Mouse (Mus musculus) forebrain, embryonic 14.5 days (tissue): ENCODE data around the gene Zswim4. TPM values are rescaled to one million over a fixed set of nuclear protein-coding genes. Genes with fewer than 3 reads are reported as not detected.
A peak's percentile ranks its signal among the peaks of the same experiment; 100 is the strongest.

Source experiments
- ATAC-seq: fragments of 200-750 bp; cut with Nextera tagmentation; 2 replicates; pipeline ENCODE4 v1.8.0; 2017; ENCODE audit warnings: mild to moderate bottlenecking, moderate library complexity
- DNase-seq: peaks from one replicate; pipeline ENCODE4 v3.0.0-alpha.2; 2015; ENCODE audit warnings: low spot score
- H3K27ac ChIP-seq: fragments of 300-500 bp; sonication (generic); 2 replicates; pipeline ENCODE4 v1.5.1; 2014; ENCODE audit warnings: low read depth, mild to moderate bottlenecking, control low read depth, low read length, moderate library complexity
- H3K27me3 ChIP-seq: fragments of 300-500 bp; sonication (generic); replicated peaks from 2 replicates; pipeline ENCODE4 v1.6.1; 2014; ENCODE audit warnings: low read length, control low read depth, mixed read lengths; ENCODE audit not compliant: control insufficient read depth, insufficient read depth
- H3K36me3 ChIP-seq: fragments of 300-500 bp; sonication (generic); 2 replicates; pipeline ENCODE4 v1.6.1; 2014; ENCODE audit warnings: low read length, control low read depth; ENCODE audit not compliant: control insufficient read depth, insufficient read depth
- H3K4me1 ChIP-seq: fragments of 300-500 bp; sonication (generic); 2 replicates; pipeline ENCODE4 v1.6.1; 2014; ENCODE audit warnings: antibody characterized with exemption, low read length, control low read depth; ENCODE audit not compliant: control insufficient read depth, insufficient read depth
- H3K4me2 ChIP-seq: fragments of 300-500 bp; sonication (generic); 2 replicates; pipeline ENCODE4 v1.6.1; 2014; ENCODE audit warnings: mild to moderate bottlenecking, control low read depth, low read length
- H3K4me3 ChIP-seq: fragments of 300-500 bp; sonication (generic); 2 replicates; pipeline ENCODE4 v1.5.1; 2014; ENCODE audit warnings: low read depth, low read length, control low read depth
- H3K9ac ChIP-seq: fragments of 300-500 bp; sonication (generic); 2 replicates; pipeline ENCODE4 v1.6.1; 2014; ENCODE audit warnings: mild to moderate bottlenecking, low read length, control low read depth, moderate library complexity
- H3K9me3 ChIP-seq: fragments of 300-500 bp; sonication (generic); replicated peaks from 2 replicates; pipeline ENCODE4 v1.6.1; 2016; ENCODE audit warnings: low read length, control low read depth, mixed read lengths; ENCODE audit not compliant: control insufficient read depth
- WGBS: fragments of 180-500 bp; shearing (Covaris S2); extraction: QIAGEN DNeasy Blood & Tissue Kit; methylation state at CpG from one replicate; pipeline ENCODE4 v1.1.7; 2014; 5-methylcytosine and 5-hydroxymethylcytosine counted together
- polyA plus RNA-seq: library from polyadenylated mRNA; unstranded; fragments of >200 nt; fragmentation: Nextera tagmentation; extraction: Ambion mirVana; gene quantifications from 2 replicates; pipeline ENCODE4 v1.2.1, GENCODE M21; 2014

Gene Zswim4
- polyA plus RNA-seq, 1 experiment from 2014 or later = 22.6 TPM

DNA sequence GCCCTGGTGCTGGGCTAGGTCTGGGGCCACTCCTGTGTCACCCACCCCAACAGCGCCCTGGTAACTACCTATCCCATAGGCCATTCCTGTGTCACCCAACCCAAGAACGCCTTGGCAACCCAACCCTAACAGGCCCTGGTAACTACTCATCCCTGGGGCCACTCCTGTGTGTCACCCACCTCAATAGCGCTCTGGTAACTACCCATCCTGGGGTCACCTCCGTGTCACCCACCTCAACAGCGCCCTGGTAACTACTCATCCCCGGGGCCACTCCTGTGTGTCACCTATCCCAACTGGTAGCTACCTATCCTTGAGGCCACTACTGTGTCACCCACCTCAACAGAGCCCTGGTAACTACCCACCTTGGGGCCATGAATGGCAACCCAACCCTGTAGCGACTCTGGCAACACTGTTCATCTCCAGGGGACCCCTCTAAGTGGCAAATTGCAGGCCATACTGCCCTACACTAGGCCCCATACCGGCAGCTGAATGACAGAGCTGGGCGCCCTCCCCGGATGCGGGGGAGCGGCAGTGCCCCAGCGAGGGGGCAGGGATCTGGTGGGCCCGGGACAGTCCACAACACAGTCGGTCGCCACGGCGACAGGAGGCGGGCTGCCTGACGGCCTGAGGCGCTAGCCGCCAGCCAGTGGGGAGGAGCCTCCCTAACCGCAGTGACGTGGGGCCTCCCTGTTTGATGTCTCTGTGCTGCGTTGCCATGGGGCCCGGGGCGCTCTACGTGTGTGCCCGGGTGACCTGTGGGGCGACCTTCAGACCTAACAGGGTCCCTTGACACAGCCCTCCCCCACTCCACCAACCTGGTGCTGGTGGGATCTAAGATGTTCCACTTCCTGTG is 38.7 kb downstream of the Zswim4 start:
- ATAC-seq = peak; percentile 78
- WGBS = 2% methylated on average over 30 of the region's 30 CpGs
- Histone ChIP-seq H3K4me2 (peak overlapping the region; percentile 53), H3K9me3 (no peaks in the 10 kb centered on the region), H3K27me3 (no peaks in the 10 kb centered on the region), H3K9ac (peak overlapping the region; percentile 47), H3K4me3 (peak overlapping the region; percentile 40), H3K27ac (peak overlapping the region; percentile 89), H3K4me1 (peaks cover 30% of the 10 kb centered on the region), H3K36me3 (no peaks in the 10 kb centered on the region)
- peak; percentile 91 for DNase-seq

DNA sequence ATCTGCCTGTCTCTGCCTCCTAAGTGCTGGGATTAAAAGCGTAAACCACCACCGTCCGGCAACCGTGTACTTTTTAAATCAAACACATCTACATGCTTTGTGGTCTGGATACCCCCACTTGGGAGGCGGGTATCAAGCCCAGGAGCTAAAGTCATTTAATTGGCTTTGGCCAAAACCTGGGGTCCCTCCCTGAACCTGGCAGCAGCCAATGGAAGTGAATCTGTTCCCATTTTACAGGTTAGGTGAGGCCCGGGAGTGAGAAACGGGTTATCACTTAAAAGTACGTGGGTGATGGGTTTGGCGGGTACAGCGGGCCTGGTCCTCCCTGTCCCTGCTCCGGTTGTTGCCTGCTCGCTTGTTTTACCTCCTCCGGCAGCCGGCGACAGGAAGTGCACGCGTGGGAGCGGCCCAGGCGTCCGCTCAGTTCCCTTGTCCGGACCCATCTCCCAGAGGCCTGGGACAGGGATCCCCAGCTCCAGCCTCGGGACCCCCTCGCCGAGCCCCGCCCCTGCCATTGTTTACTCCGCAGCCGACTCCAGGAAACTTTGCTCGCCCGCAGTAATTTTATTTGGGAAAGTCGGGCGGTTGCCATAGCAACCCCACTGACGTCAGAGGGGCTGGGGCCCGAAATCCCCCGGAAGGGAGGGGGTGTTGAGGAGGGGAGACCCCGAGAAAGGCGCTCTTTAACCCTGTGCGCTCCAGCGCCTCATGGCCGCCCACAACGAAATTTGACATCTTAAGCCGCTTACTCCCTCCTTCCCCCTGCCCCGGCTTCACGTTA is 39.5 kb downstream of the Zswim4 start:
- WGBS = 2% methylated on average over 43 of the region's 43 CpGs
- Histone ChIP-seq H3K36me3 (no peaks in the 10 kb centered on the region), H3K9me3 (no peaks in the 10 kb centered on the region), H3K27ac (peak overlapping the region; percentile 89), H3K27me3 (no peaks in the 10 kb centered on the region), H3K4me2 (peak overlapping the region; percentile 53), H3K4me1 (peaks cover 27% of the 10 kb centered on the region), H3K9ac (peak overlapping the region; percentile 47), H3K4me3 (peak overlapping the region; percentile 40)
- ATAC-seq (peak; percentile 49), DNase-seq (peak; percentile 96)

GRCm38 (mm10) chr8:84194224-84194743 is 42.6 kb downstream of the Zswim4 start:
- no peaks in the 10 kb centered on the region for H3K27me3 ChIP-seq
- H3K36me3 ChIP-seq = no peaks in the 10 kb centered on the region
- no peaks in the 10 kb centered on the region for H3K9me3 ChIP-seq
- H3K4me2 ChIP-seq = no peak overlapping the region
- no peak for ATAC-seq
- DNase-seq = no peak
- no peak overlapping the region for H3K9ac ChIP-seq
- H3K27ac ChIP-seq = no peak overlapping the region
- 68% methylated on average over 3 of the region's 3 CpGs for WGBS
- H3K4me3 ChIP-seq = no peak overlapping the region
- H3K4me1 ChIP-seq = peaks cover 20% of the 10 kb centered on the region

DNA sequence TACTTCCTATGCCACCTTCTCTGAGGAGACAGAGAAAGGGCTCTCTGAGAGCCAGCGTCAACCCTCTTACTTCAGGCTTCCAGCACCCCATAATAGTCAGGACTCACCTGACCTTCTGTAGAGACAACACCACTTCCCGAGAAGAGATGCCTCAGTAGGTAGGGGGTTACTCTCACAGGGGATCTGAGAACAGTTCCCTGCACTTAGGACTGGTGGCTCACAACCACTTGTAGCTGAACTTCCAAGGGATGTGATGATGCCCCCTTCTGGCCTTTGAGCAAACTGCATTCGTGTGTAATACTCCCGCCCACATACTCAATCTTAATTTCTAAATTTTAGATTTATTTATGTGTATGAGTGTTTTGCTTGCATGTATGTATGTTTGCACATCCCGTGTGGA is 43.3 kb downstream of the Zswim4 start:
- H3K4me3 ChIP-seq = no peak overlapping the region
- peaks cover 15% of the 10 kb centered on the region for H3K4me1 ChIP-seq
- no peak overlapping the region for H3K4me2 ChIP-seq
- no peak overlapping the region for H3K9ac ChIP-seq
- H3K9me3 ChIP-seq = no peaks in the 10 kb centered on the region
- ATAC-seq (no peak), DNase-seq (no peak)
- WGBS = 84% methylated on average over 5 of the region's 5 CpGs
- no peaks in the 10 kb centered on the region for H3K27me3 ChIP-seq
- no peaks in the 10 kb centered on the region for H3K36me3 ChIP-seq
- no peak overlapping the region for H3K27ac ChIP-seq

GRCm38 (mm10) chr8:84193161-84193560 is 43.7 kb downstream of the Zswim4 start:
- peaks cover 11% of the 10 kb centered on the region for H3K4me1 ChIP-seq
- WGBS = 76% methylated on average over 4 of the region's 4 CpGs
- H3K36me3 ChIP-seq = no peaks in the 10 kb centered on the region
- no peak overlapping the region for H3K9ac ChIP-seq
- H3K4me2 ChIP-seq = no peak overlapping the region
- no peak overlapping the region for H3K27ac ChIP-seq
- no peaks in the 10 kb centered on the region for H3K27me3 ChIP-seq
- DNase-seq = no peak
- no peak for ATAC-seq
- no peaks in the 10 kb centered on the region for H3K9me3 ChIP-seq
- H3K4me3 ChIP-seq = no peak overlapping the region

GRCm38 (mm10) chr8:84192555-84192954 is 44.3 kb downstream of the Zswim4 start:
- Histone ChIP-seq H3K9me3 (no peaks in the 10 kb centered on the region), H3K27me3 (0 out of 2 replicates have a peak, but pooled peaks cover 2% of the 10 kb centered on the region), H3K36me3 (no peaks in the 10 kb centered on the region), H3K4me3 (no peak overlapping the region), H3K9ac (peak overlapping the region; percentile 29; the same call in 1 of the 2 replicates), H3K4me2 (peak overlapping the region; percentile 36), H3K27ac (0 out of 2 replicates have a peak overlapping the region, but pooled peaks have one; percentile 27), H3K4me1 (peaks cover 5% of the 10 kb centered on the region)
- DNase-seq = peak; percentile 72
- ATAC-seq = peak; percentile 61
- WGBS = 3% methylated on average over 33 of the region's 33 CpGs

- Histone ChIP-seq H3K4me2 (peak overlapping the region; percentile 36; the same call in 1 of the 2 replicates), H3K27me3 (0 out of 2 replicates have a peak, but pooled peaks cover 3% of the 10 kb centered on the region), H3K4me1 (peaks cover 7% of the 10 kb centered on the region), H3K36me3 (no peaks in the 10 kb centered on the region), H3K9ac (no peak overlapping the region), H3K27ac (peak overlapping the region; percentile 58; the same call in 1 of the 2 replicates), H3K4me3 (no peak overlapping the region), H3K9me3 (no peaks in the 10 kb centered on the region)
- 33% methylated on average over 13 of the region's 13 CpGs for WGBS
- DNase-seq (no peak), ATAC-seq (peak; percentile 59)
Observed at GRCm38 (mm10) chr8:84192023-84192422, 44.8 kb downstream of the Zswim4 start.

- no peak overlapping the region for H3K4me2 ChIP-seq
- no peak for ATAC-seq
- WGBS = 90% methylated on average over 7 of the region's 7 CpGs
- H3K27ac ChIP-seq = no peak overlapping the region
- H3K4me3 ChIP-seq = no peak overlapping the region
- H3K36me3 ChIP-seq = no peaks in the 10 kb centered on the region
- no peak overlapping the region for H3K9ac ChIP-seq
- DNase-seq = no peak
- H3K9me3 ChIP-seq = no peaks in the 10 kb centered on the region
- H3K27me3 ChIP-seq = 0 out of 2 replicates have a peak, but pooled peaks cover 3% of the 10 kb centered on the region
- peaks cover 12% of the 10 kb centered on the region for H3K4me1 ChIP-seq
Observed at GRCm38 (mm10) chr8:84190191-84190867, 46.5 kb downstream of the Zswim4 start.
